Mouse (Mus musculus) olfactory bulb, adult 2 months (tissue): ENCODE measurements around the gene Gmds.

Experiments used
- CTCF ChIP-seq: fragments of 200-500 bp; IDR thresholded peaks from 2 replicates; pipeline ENCODE4 v1.5.1; 2012; ENCODE audit warnings: low read depth, mild to moderate bottlenecking, low read length, moderate library complexity; ENCODE audit not compliant: insufficient read depth
- POLR2A ChIP-seq: fragments of 200-500 bp; IDR thresholded peaks from 2 replicates; pipeline ENCODE4 v1.6.1; 2012; ENCODE audit warnings: mild to moderate bottlenecking, low read depth, low read length, moderate library complexity; ENCODE audit not compliant: insufficient read depth

DNA sequence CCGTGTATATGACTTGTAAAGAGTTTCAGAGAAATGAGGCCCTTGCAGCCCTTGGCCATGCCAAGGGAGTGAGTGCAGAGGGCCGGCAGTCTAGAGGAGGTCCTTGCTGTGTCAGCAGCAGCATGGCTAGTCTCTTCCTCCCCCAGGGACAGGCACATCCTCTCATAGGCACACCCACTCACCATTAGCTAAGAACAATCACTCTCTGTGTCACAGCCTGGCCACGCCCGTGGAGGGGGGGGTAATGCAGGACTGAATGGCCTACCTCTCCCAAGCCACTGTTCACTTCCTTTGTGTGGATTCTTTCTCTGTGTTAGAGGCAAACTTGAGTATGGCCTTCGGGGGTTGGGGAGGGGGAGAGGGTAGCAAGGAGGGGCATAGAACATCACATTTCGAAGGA, 422.8 kb downstream of the Gmds start:
- TF ChIP-seq POLR2A (no peak), CTCF (no peak)
